Mouse (Mus musculus): Measurements from ENCODE around the gene Usp6nl. TPM values are rescaled to one million over a fixed set of nuclear protein-coding genes. Genes with fewer than 3 reads are reported as not detected.

The Usp6nl gene
- 1.9 and 2.9 TPM in 2 replicates for polyA plus RNA-seq (2012; ENCODE audit: insufficient read depth, low replicate concordance)

GRCm38 (mm10) chr2:6322376-6322901 is at the start of gene Usp6nl:
TSS of gene Usp6nl (plus strand) at chr2:6322667.
- peaks cover 7% of the 10 kb centered on the region for H3K27me3 ChIP-seq (replicated peaks)
- H3K9me3 ChIP-seq = no peaks in the 10 kb centered on the region
- peaks cover 30% of the 10 kb centered on the region for H3K4me1 ChIP-seq
- no peaks in the 10 kb centered on the region for H3K36me3 ChIP-seq (replicated peaks; ENCODE audit: low read length)
- TF ChIP-seq FLI1 (IDR thresholded peaks at IDR 0.05; ENCODE audit: low read length) = no peak
- TF ChIP-seq GATA1 (IDR thresholded peaks at IDR 0.05; ENCODE audit: borderline replicate concordance, low read length) = no peak
- peak within 1 kb of the TSS; percentile 95 for H3K4me3 ChIP-seq (replicated peaks)

DNA sequence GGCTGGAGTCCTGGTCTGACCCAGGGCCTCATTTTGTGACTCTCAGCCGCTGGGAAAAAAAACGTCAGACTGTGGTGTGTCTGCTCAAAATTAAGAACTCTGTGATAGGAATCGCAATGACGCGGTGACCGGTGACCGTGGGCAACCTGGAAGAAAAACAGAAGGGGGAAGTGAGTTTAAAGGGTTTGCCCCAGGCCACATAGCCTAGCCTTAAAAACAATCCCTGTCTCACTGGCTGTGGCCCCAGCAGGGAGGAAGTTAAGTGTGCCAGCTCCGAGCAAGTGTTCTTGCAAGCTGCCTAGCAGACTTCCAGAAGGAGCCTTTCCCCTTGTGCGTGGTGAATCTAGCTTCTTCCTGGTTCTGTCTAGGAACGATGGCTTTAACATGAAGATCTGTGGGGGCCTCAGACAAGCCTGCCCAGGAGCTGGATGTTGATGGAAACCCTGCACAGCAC is 49.0 kb upstream of the Usp6nl start:
- H3K9me3 ChIP-seq = no peaks in the 10 kb centered on the region
- H3K4me1 ChIP-seq = peaks cover 40% of the 10 kb centered on the region
- TF ChIP-seq FLI1 (IDR thresholded peaks at IDR 0.05; ENCODE audit: low read length) (no peak), GATA1 (IDR thresholded peaks at IDR 0.05; ENCODE audit: borderline replicate concordance, low read length) (no peak)
- H3K36me3 ChIP-seq (replicated peaks; ENCODE audit: low read length) = no peaks in the 10 kb centered on the region
- peaks cover 46% of the 10 kb centered on the region for H3K27me3 ChIP-seq (replicated peaks)
- peak overlapping the region; percentile 69 for H3K4me3 ChIP-seq (replicated peaks)

DNA sequence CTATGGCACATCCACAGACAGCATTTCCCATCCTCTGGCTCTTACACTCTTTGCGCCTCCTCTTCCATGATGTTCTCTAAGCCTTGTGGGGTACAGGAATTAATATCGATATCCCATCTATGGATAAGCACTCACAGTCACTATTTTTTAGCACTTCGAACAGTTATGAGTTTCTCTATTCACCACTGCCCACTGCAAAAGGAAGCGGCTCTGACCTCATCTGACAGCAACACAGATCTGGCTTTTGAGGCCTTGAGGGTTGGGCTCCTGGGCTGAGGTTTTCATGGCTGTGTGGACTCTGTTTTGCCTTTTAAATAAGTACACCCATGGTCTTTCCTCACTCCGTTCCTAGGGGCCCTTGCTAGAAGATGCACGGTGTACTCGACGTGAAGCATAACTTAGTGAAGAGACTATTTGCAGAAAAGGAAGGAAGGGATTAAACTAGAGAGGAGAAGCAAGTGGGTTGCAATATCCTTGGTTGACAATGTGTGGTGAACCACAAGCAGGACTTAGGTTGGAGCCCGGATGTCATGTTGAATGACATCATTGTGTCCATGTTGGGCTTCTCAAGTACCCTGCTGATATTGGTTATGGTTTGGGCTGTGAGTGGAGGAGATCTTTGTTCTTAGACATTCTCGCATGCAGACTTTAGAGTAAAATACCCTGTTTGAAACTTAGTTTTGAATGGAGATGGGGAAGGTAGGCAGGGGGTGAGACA is 43.5 kb upstream of the Usp6nl start:
- Histone ChIP-seq H3K27me3 (replicated peaks) (peaks cover 36% of the 10 kb centered on the region), H3K9me3 (no peaks in the 10 kb centered on the region), H3K36me3 (replicated peaks; ENCODE audit: low read length) (no peaks in the 10 kb centered on the region), H3K4me1 (peaks cover 66% of the 10 kb centered on the region), H3K4me3 (replicated peaks) (peak overlapping the region; percentile 77)
- TF ChIP-seq FLI1 (IDR thresholded peaks at IDR 0.05; ENCODE audit: low read length) = no peak
- TF ChIP-seq GATA1 (IDR thresholded peaks at IDR 0.05; ENCODE audit: borderline replicate concordance, low read length) = no peak

DNA sequence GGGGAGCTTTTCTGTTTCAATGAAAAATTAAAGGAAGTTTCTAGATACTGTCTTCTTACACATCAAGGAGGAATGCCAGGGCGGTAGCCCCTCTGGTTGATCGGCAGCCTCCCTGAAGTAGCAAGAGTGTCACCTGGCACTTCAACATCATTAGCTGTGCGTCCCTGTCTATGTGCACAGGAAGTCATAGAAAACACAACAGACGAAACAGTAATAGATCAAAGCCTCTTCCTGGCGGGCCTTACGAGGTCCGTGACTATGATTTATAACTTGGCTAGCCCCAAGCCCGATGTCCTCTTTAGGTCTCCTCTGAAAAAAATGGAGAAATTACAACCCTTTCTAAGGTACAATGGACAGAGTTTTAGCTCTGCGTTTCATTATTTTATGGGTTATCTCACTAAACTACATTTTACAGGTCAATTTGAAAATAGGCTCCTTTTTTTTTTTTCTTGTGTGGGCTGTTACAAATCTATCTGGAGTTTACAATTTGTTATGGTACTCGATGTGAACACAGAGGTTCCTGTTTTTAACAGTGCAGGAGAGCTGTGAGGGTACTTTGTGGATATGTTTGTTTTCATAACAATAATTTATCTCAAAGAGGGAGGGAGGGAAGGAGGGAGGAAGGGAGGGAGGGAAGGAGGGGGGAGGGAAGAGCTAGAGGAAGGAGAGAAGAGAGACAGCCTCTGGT is 42.7 kb upstream of the Usp6nl start:
- H3K4me1 ChIP-seq = peaks cover 69% of the 10 kb centered on the region

DNA sequence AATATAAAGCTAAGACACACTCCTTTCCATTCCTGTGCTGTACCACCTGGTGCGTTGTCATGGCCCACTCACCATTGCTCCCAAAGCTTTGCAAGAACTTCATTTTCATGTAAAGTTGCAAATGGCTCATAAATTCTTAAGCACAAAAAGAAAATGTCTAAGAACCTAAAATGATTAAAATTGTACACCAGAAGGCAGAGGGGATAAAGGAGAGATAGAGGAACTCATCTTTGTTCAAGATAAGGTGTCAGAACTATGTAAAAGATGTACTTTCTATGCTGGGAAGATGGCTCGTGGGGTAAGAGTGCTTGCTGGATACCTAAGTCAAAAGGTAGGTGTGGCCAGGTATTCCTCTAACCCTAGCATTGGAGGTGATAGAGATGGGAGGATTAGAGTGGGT is 38.9 kb upstream of the Usp6nl start:
- TF ChIP-seq GATA1 (IDR thresholded peaks at IDR 0.05; ENCODE audit: borderline replicate concordance, low read length) (no peak), FLI1 (IDR thresholded peaks at IDR 0.05; ENCODE audit: low read length) (no peak)
- no peak overlapping the region for H3K4me3 ChIP-seq (replicated peaks)
- no peaks in the 10 kb centered on the region for H3K36me3 ChIP-seq (replicated peaks; ENCODE audit: low read length)
- H3K9me3 ChIP-seq = peaks cover 15% of the 10 kb centered on the region
- peaks cover 30% of the 10 kb centered on the region for H3K27me3 ChIP-seq (replicated peaks)
- peaks cover 65% of the 10 kb centered on the region for H3K4me1 ChIP-seq

More for the DNA sequence above, 42.7 kb upstream of the Usp6nl start:
- H3K27me3 ChIP-seq (replicated peaks) = peaks cover 36% of the 10 kb centered on the region
- H3K4me3 ChIP-seq (replicated peaks) = peak overlapping the region; percentile 77
- TF ChIP-seq GATA1 (IDR thresholded peaks at IDR 0.05; ENCODE audit: borderline replicate concordance, low read length) = no peak
- no peak for TF ChIP-seq FLI1 (IDR thresholded peaks at IDR 0.05; ENCODE audit: low read length)
- no peaks in the 10 kb centered on the region for H3K36me3 ChIP-seq (replicated peaks; ENCODE audit: low read length)
- H3K9me3 ChIP-seq = no peaks in the 10 kb centered on the region

GRCm38 (mm10) chr2:6284784-6285183 is 37.7 kb upstream of the Usp6nl start:
- H3K4me1 ChIP-seq = peaks cover 53% of the 10 kb centered on the region
- H3K4me3 ChIP-seq (replicated peaks) = peak overlapping the region; percentile 16
- no peaks in the 10 kb centered on the region for H3K36me3 ChIP-seq (replicated peaks; ENCODE audit: low read length)
- peaks cover 34% of the 10 kb centered on the region for H3K27me3 ChIP-seq (replicated peaks)
- H3K9me3 ChIP-seq = peaks cover 15% of the 10 kb centered on the region
- TF ChIP-seq FLI1 (IDR thresholded peaks at IDR 0.05; ENCODE audit: low read length) (no peak), GATA1 (IDR thresholded peaks at IDR 0.05; ENCODE audit: borderline replicate concordance, low read length) (no peak)

GRCm38 (mm10) chr2:6285794-6286193 is 36.7 kb upstream of the Usp6nl start:
- H3K36me3 ChIP-seq (replicated peaks; ENCODE audit: low read length) = no peaks in the 10 kb centered on the region
- peaks cover 43% of the 10 kb centered on the region for H3K4me1 ChIP-seq
- peaks cover 29% of the 10 kb centered on the region for H3K27me3 ChIP-seq (replicated peaks)
- TF ChIP-seq GATA1 (IDR thresholded peaks at IDR 0.05; ENCODE audit: borderline replicate concordance, low read length) (no peak), FLI1 (IDR thresholded peaks at IDR 0.05; ENCODE audit: low read length) (no peak)
- H3K4me3 ChIP-seq (replicated peaks) = no peak overlapping the region
- peaks cover 15% of the 10 kb centered on the region for H3K9me3 ChIP-seq

- TF ChIP-seq GATA1 (IDR thresholded peaks at IDR 0.05; ENCODE audit: borderline replicate concordance, low read length) = no peak
- no peak for TF ChIP-seq FLI1 (IDR thresholded peaks at IDR 0.05; ENCODE audit: low read length)
- H3K4me1 ChIP-seq = peaks cover 16% of the 10 kb centered on the region
- no peaks in the 10 kb centered on the region for H3K9me3 ChIP-seq
- H3K27me3 ChIP-seq (replicated peaks) = peaks cover 27% of the 10 kb centered on the region
- no peak overlapping the region for H3K4me3 ChIP-seq (replicated peaks)
- no peaks in the 10 kb centered on the region for H3K36me3 ChIP-seq (replicated peaks; ENCODE audit: low read length)
Measured at GRCm38 (mm10) chr2:6293825-6294444, 28.5 kb upstream of the Usp6nl start.

DNA sequence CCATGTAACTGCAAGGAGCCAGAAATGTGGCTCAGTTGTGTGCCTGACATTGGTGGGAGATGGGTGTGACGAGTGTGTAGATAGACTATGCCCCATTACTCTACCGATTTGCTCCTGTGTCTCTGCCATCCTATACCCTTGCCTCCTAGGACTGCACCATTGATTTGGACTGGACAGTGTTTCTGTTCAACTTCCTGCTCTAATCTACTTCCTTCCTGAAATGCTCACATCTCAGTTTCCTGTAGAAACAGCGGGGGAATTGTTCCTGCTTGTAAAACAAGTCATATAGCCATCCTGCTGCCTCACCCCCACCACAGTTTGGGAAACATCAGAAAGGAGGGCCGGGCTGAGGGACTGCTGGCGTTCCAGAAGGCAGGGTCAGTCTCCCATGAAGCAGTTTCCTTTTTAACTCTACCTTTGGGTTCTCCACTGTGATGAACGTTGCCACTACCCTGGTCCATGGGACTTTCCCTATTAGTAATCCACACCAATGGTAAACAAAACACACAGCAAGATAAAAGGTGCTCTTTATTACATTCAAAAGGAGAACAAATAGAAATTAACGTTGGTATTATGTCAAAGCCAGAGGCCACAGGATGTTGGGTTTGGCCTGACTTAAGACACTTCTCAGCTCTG is 27.4 kb upstream of the Usp6nl start:
- Histone ChIP-seq H3K27me3 (replicated peaks) (peaks cover 27% of the 10 kb centered on the region), H3K4me1 (peaks cover 16% of the 10 kb centered on the region), H3K9me3 (no peaks in the 10 kb centered on the region), H3K4me3 (replicated peaks) (peak overlapping the region; percentile 34), H3K36me3 (replicated peaks; ENCODE audit: low read length) (no peaks in the 10 kb centered on the region)
- TF ChIP-seq FLI1 (IDR thresholded peaks at IDR 0.05; ENCODE audit: low read length) (no peak), GATA1 (IDR thresholded peaks at IDR 0.05; ENCODE audit: borderline replicate concordance, low read length) (no peak)
